Mouse (Mus musculus) left cerebral cortex, adult 11 months (tissue): ENCODE results near the gene Nav2.

Source experiments
- DNase-seq: peaks from one replicate; pipeline ENCODE4 v3.0.0; 2022; ENCODE audit warnings: low spot score

Gene Nav2

GRCm38 (mm10) chr7:49565084-49565483 is 656.6 kb downstream of the Nav2 start:
- no peak for DNase-seq

GRCm38 (mm10) chr7:49565798-49566197 is 657.3 kb downstream of the Nav2 start:
- DNase-seq, result no peak

- DNase-seq, result no peak
Observed at GRCm38 (mm10) chr7:49567346-49568034, 659.0 kb downstream of the Nav2 start.

- peak; percentile 69 for DNase-seq
Observed at GRCm38 (mm10) chr7:49569646-49570045, 661.1 kb downstream of the Nav2 start.

- no peak for DNase-seq
Observed at GRCm38 (mm10) chr7:49571606-49572005, 663.1 kb downstream of the Nav2 start.

- DNase-seq, result no peak
Observed at GRCm38 (mm10) chr7:49575226-49575625, 666.7 kb downstream of the Nav2 start.

- DNase-seq, result no peak
Observed at GRCm38 (mm10) chr7:49577096-49577495, 668.6 kb downstream of the Nav2 start.

- DNase-seq, result no peak
Observed at GRCm38 (mm10) chr7:49581951-49582350, 673.4 kb downstream of the Nav2 start.

- no peak for DNase-seq
Observed at GRCm38 (mm10) chr7:49582551-49582950, 674.0 kb downstream of the Nav2 start.

GRCm38 (mm10) chr7:49583176-49583575 is 674.7 kb downstream of the Nav2 start:
- no peak for DNase-seq

- DNase-seq, result no peak
Observed at GRCm38 (mm10) chr7:49586530-49587120, 678.1 kb downstream of the Nav2 start.

GRCm38 (mm10) chr7:49589635-49590034 is 681.1 kb downstream of the Nav2 start:
- DNase-seq, result no peak

- no peak for DNase-seq
Observed at GRCm38 (mm10) chr7:49597776-49598175, 689.3 kb downstream of the Nav2 start.

GRCm38 (mm10) chr7:49598225-49598624 is 689.7 kb downstream of the Nav2 start:
- no peak for DNase-seq

- no peak for DNase-seq
Observed at GRCm38 (mm10) chr7:49599950-49600349, 691.4 kb downstream of the Nav2 start.

- DNase-seq, result peak; percentile 78
Observed at GRCm38 (mm10) chr7:49601191-49601975, 692.9 kb downstream of the Nav2 start.

- DNase-seq, result no peak
Observed at GRCm38 (mm10) chr7:49604244-49604643, 695.7 kb downstream of the Nav2 start.

- DNase-seq, result no peak
Observed at GRCm38 (mm10) chr7:49604965-49605795, 696.7 kb downstream of the Nav2 start.

GRCm38 (mm10) chr7:49616258-49616735 is 707.8 kb downstream of the Nav2 start:
- no peak for DNase-seq

GRCm38 (mm10) chr7:49617087-49617486 is 708.6 kb downstream of the Nav2 start:
- no peak for DNase-seq

GRCm38 (mm10) chr7:49620160-49620559 is 711.6 kb downstream of the Nav2 start:
- DNase-seq, result no peak

- no peak for DNase-seq
Observed at GRCm38 (mm10) chr7:49631885-49632284, 723.4 kb downstream of the Nav2 start.
